Mouse (Mus musculus): ENCODE data around the gene Sstr2.

Sstr2 gene

GRCm38 (mm10) chr11:113619420-113620080 is 408 bp downstream of the Sstr2 start:
- DNase-seq (ENCODE audit: low spot score in 2 of 2), result no peak

DNA sequence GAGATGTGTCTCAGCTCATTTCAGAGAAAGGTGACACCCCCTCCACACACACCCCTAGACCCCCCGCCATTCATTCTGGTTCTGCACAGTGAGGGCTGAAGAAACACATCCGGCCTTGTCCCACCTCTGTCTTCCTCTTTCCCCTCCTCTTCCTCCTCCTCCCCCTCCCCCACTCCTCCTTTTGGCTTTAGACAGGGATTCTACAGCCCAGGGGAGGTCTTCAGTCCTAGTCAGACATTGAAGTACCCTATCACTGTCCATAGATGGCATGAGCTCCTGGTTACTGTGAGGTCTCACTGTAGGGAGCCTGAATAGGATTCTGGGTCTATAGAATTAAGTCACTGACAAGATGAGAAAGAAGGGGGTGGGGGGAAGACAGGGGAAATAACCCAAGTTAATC is 1.9 kb downstream of the Sstr2 start:
- no peak for DNase-seq (ENCODE audit: low spot score in 2 of 2)

DNA sequence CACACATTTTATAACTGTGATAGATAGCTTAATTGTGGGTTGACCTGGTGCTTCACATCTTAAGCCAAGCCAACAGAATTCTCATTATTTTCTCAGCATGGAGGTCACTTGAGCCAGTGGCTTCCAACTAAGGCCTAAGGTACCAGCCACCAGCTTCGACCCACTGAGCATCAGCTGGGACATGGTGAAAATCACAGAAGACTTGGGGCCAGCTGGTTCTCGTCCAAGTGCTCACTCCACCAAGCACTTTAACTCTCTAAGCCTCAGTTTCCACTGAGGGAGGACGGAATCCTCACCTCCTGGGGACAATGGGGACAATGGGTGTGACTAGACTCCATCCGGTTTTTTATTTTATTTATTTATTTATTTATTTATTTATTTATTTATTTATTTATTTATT is 2.9 kb downstream of the Sstr2 start:
- no peak for DNase-seq (ENCODE audit: low spot score in 2 of 2)

GRCm38 (mm10) chr11:113625437-113625836 is 6.3 kb downstream of the Sstr2 start:
- no peak for DNase-seq (ENCODE audit: low spot score in 2 of 2)

GRCm38 (mm10) chr11:113627785-113628184 is 8.6 kb downstream of the Sstr2 start:
- DNase-seq (ENCODE audit: low spot score in 2 of 2), result peak in 1 of 2 experiments; percentile 26

GRCm38 (mm10) chr11:113630642-113631041 is 11.5 kb downstream of the Sstr2 start:
- no peak for DNase-seq (ENCODE audit: low spot score in 2 of 2)

DNA sequence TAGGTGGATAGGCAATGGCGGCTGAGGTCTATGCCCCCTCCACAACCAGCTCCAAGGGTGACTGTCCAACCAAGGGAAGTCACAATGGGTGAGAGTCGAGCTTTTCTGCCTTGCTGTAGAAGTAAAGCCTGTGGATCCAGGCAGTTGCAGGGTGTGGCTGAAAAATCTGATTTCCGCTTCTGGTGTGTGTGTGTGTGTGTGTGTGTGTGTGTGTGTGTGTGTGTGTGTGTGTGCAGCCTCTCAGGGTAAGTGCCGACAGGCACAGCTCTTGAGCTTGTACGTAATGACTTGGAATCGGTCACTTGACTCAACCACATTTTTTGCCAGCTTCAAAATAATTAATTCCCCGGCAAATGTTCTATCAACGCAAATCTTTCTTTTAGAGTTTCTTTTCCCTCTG is 12.2 kb downstream of the Sstr2 start:
- no peak for DNase-seq (ENCODE audit: low spot score in 2 of 2)

- no peak for DNase-seq (ENCODE audit: low spot score in 2 of 2)
Measured at GRCm38 (mm10) chr11:113631862-113632261, 12.7 kb downstream of the Sstr2 start.

DNA sequence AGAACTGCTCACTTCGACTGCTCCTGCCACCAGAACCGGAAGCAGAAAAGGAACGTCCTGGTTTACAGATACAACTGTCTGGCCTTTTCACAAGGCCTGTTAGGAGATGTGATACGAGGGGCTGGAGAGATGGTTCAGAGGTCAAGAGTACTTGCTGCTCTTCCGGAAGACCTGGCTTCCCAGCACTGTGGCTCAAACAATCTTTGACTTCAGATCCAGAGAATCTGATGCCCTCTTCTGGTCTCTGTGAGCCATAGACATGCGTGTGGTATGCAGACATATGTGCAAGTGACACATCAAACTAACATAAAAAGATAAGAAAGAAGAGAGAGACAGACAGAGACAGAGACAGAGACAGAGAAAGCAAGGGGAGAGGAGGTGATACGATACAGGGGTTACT is 13.2 kb downstream of the Sstr2 start:
- no peak for DNase-seq (ENCODE audit: low spot score in 2 of 2)

- DNase-seq (ENCODE audit: low spot score in 2 of 2), result no peak
Measured at GRCm38 (mm10) chr11:113633398-113633797, 14.3 kb downstream of the Sstr2 start.

- no peak for DNase-seq (ENCODE audit: low spot score in 2 of 2)
Measured at GRCm38 (mm10) chr11:113634699-113635121, 15.6 kb downstream of the Sstr2 start.

GRCm38 (mm10) chr11:113638680-113639079 is 19.5 kb downstream of the Sstr2 start:
- no peak for DNase-seq (ENCODE audit: low spot score in 2 of 2)

GRCm38 (mm10) chr11:113645181-113645580 is 26.0 kb downstream of the Sstr2 start:
- DNase-seq (ENCODE audit: low spot score in 2 of 2), result no peak

GRCm38 (mm10) chr11:113648152-113648551 is 29.0 kb downstream of the Sstr2 start:
- DNase-seq (ENCODE audit: low spot score in 2 of 2), result peak; percentile 67 to 91

DNA sequence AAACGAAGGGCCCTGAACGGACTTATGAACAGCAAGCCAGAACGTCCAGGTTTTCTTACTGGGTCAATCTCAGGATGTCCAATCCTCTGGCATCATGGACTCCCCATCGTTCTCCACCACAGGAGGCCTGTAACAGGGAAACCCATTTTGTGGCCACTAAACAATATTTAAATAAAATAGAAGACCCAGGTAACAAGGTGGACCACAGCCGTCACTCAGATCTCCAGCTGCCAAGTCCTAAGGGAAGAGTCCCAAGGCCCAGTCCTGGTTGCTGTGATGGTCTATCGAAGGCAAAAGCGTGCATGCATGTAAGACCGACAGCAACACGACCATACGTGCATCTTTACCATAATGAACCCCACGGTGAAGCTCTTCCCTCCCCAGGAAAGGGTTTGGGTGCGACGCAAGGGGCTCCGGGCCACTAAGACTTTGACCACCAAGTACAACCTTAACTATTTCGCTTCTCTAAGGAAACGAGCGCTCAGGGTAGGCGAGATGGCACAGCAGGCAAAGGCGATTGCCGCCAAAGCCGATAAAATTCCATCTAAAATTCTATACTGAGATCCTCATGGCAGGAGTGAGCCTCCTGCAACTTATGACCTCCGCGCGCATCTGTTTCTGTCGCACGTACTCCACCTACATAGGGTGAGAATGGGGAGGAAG is 29.7 kb downstream of the Sstr2 start, which contains the start of gene Cog1:
Gene Cog1, plus strand, starts transcription at position 480 of the 663 bp plus-strand sequence.
- peak in 1 of 2 experiments; percentile 8 for DNase-seq (ENCODE audit: low spot score in 2 of 2)

- peak; percentile 55 to 76 for DNase-seq (ENCODE audit: low spot score in 2 of 2)
Measured at GRCm38 (mm10) chr11:113649353-113650210, 30.4 kb downstream of the Sstr2 start, which contains the start of gene Slc39a11. Gene Slc39a11 (minus strand): TSS chr11:113650079.

- DNase-seq (ENCODE audit: low spot score in 2 of 2), result no peak
Measured at GRCm38 (mm10) chr11:113651206-113651906, 32.2 kb downstream of the Sstr2 start.

DNA sequence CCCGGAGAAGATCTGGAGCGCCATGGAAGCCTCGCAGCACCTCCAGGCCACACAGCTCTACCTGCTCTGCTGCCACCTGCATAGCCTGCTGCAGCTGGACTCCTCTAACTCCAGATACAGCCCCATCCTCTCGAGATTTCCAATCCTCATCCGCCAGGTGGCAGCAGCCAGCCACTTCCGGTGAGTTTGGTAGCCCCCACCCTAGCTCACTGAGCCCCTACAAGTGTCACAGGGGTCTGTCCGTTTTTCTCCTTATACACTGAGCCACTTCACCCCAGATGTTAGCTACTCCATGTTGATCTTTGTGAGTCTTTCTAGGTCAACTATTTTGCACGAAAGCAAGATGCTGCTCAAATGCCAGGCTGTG is 32.7 kb downstream of the Sstr2 start:
- DNase-seq (ENCODE audit: low spot score in 2 of 2), result peak; percentile 19 to 56

GRCm38 (mm10) chr11:113652516-113652915 is 33.4 kb downstream of the Sstr2 start:
- no peak for DNase-seq (ENCODE audit: low spot score in 2 of 2)

- DNase-seq (ENCODE audit: low spot score in 2 of 2), result no peak
Measured at GRCm38 (mm10) chr11:113654105-113654504, 35.0 kb downstream of the Sstr2 start.

DNA sequence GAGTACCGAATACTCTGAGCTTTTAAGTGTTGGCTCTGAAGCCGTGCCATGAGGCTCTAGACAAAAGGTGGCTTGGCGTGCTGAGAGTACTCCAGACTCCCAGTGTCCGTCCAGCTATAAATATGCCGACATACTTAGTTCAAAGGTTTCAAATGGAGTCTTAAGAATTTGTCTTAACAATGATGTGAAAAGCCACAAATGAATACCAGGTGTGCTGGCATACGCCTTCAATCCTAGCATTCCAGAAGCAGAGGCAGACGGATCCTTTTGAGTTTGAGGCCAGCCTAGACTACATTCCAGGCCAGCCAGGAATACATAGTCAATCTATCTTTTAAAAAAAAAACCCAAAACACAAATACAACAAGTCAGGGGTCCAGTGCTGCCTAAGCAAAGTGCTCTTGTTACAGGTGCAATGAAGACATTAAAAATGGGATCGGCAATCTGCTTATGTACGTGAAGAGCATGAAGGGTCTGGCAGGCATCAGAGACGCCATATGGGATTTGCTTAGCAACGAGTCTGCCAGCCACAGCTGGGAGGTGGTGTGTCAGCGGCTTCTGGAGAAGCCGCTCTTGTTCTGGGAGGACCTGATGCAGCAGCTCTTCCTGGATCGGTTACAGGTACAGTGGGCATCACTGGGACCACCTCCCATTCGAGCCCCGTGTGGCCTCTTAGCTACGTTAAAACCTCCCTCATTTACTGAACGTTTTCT is 35.6 kb downstream of the Sstr2 start:
- no peak for DNase-seq (ENCODE audit: low spot score in 2 of 2)
